Mouse (Mus musculus): ENCODE measurements at regions not wholly inside any gene's neighbourhood (a gene's known extent, or its start where the extent isn't known, plus 50 kb on each side); places are given as distances from the start of the nearest gene placed in this dataset.
A peak's percentile ranks its signal among the peaks of the same experiment; 100 is the strongest.

DNA sequence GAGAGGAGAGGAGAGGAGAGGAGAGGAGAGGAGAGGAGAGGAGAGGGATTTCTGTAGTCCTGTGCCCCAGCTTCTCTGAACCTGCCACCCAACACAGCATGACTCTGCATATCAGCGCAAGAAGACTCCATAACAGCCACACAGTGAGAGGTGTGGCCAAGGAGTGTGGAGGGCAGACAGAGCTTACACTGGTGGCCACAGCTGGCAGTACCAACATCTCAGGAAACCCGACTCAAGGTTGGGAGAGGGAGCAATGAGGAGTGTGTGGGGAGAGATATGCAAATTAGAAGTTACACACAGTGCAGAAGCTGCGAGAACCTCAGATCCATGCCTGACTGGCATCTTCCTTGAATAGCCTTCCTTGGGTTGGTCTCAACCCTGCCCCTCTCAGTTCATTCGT, 63.5 kb upstream of the Vps8 start:
- no peaks in the 10 kb centered on the region for H3K79me3 ChIP-seq (ENCODE audit: low read depth)
- H3K36me3 ChIP-seq (ENCODE audit: control insufficient read depth, insufficient read depth): no peaks in the 10 kb centered on the region
- no peaks in the 10 kb centered on the region for H3K27me3 ChIP-seq (ENCODE audit: control insufficient read depth, insufficient read depth, insufficient read length)
- no peaks in the 10 kb centered on the region for H3K79me2 ChIP-seq (ENCODE audit: control insufficient read depth, insufficient read depth)
- H3K4me3 ChIP-seq (ENCODE audit: insufficient read depth, poor library complexity, severe bottlenecking): no peak overlapping the region
- no peak for TF ChIP-seq CEBPB (IDR thresholded peaks at IDR 0.05; ENCODE audit: low read depth)
- TF ChIP-seq USF1 (IDR thresholded peaks at IDR 0.05; ENCODE audit: low read depth): no peak
- no peak for TF ChIP-seq FOSL1 (IDR thresholded peaks at IDR 0.05; ENCODE audit: insufficient read depth, low read length, poor library complexity, severe bottlenecking)
- no peak for TF ChIP-seq CTCF (IDR thresholded peaks at IDR 0.05; ENCODE audit: control insufficient read depth, insufficient read depth, insufficient read length)
- no peak for TF ChIP-seq MAX (IDR thresholded peaks at IDR 0.05)
- TF ChIP-seq MYOG (IDR thresholded peaks at IDR 0.05; ENCODE audit: control insufficient read depth, extremely low read depth, insufficient read length): no peak
- TF ChIP-seq MYOD1 (IDR thresholded peaks at IDR 0.05; ENCODE audit: control insufficient read depth, insufficient read length, low read depth): no peak
- no peak overlapping the region for H3ac ChIP-seq (ENCODE audit: control insufficient read depth, insufficient read length, low read depth)

DNA sequence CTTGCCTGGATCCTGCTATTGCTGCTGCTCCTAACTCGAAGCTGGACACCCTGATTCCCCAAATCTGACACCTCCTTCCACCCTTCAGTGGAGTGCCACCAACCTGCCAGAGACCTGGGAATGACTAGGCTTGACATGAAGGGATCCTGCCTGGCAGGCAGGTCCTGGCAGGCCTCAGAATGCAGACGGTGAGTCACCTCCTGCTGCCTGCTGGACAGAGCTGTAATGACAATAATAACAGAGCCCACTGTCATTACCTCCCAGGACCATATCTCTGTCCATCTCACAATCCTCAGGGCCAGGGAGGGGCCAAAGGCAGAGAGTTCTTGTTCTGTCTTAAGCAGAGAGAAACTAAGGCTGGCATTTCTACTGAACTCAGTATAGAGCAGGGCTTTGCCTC, 61.5 kb upstream of the Vps8 start:
- no peak for TF ChIP-seq MYOG (IDR thresholded peaks at IDR 0.05; ENCODE audit: control insufficient read depth, extremely low read depth, insufficient read length)
- TF ChIP-seq USF1 (IDR thresholded peaks at IDR 0.05; ENCODE audit: low read depth): no peak
- TF ChIP-seq FOSL1 (IDR thresholded peaks at IDR 0.05; ENCODE audit: insufficient read depth, low read length, poor library complexity, severe bottlenecking): no peak
- TF ChIP-seq CTCF (IDR thresholded peaks at IDR 0.05; ENCODE audit: control insufficient read depth, insufficient read depth, insufficient read length): no peak
- TF ChIP-seq MAX (IDR thresholded peaks at IDR 0.05): no peak
- TF ChIP-seq MYOD1 (IDR thresholded peaks at IDR 0.05; ENCODE audit: control insufficient read depth, insufficient read length, low read depth): no peak
- TF ChIP-seq CEBPB (IDR thresholded peaks at IDR 0.05; ENCODE audit: low read depth): no peak
- H3K36me3 ChIP-seq (ENCODE audit: control insufficient read depth, insufficient read depth): no peaks in the 10 kb centered on the region

DNA sequence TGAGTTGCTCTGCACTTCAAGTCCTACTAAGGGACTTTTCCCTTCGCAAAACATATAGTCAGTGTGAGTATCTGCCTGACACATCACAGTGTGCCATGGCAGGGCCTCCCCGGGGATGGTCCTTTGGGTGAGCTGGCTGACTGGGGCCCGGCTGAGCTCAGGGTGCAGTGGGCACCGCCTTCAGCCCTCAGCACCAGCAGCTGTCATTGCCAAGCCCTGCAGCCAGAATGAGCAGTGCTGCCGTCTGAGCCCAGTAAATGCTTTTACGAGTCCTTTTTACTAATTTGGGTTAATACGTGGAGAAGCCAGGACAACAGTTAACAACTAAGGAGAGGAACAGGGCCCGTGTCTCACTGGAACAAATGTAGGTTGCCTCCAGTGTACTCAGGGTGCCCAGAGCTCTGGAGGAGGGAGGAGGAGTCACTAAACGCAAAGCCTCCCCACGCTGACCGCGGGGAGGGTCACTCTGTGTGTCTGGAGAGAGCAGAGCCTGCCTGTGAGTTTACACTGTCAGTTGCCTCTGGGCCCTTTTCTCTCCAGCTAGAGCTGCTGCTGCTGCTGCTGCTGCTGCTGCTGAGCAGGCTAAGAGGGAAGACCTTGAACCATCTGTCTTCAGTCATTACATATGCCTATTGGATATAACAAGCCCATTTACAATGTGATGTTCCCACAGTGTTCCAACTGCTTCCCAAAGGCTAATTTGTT, 60.1 kb upstream of the Vps8 start:
- no peaks in the 10 kb centered on the region for H3K36me3 ChIP-seq (ENCODE audit: control insufficient read depth, insufficient read depth)
- no peaks in the 10 kb centered on the region for H3K79me2 ChIP-seq (ENCODE audit: control insufficient read depth, insufficient read depth)
- no peaks in the 10 kb centered on the region for H3K79me3 ChIP-seq (ENCODE audit: low read depth)
- no peaks in the 10 kb centered on the region for H3K27me3 ChIP-seq (ENCODE audit: control insufficient read depth, insufficient read depth, insufficient read length)
- H3K4me3 ChIP-seq (ENCODE audit: insufficient read depth, poor library complexity, severe bottlenecking): no peak overlapping the region
- TF ChIP-seq USF1 (IDR thresholded peaks at IDR 0.05; ENCODE audit: low read depth) (no peak), FOSL1 (IDR thresholded peaks at IDR 0.05; ENCODE audit: insufficient read depth, low read length, poor library complexity, severe bottlenecking) (no peak), MAX (IDR thresholded peaks at IDR 0.05) (no peak), CEBPB (IDR thresholded peaks at IDR 0.05; ENCODE audit: low read depth) (no peak), CTCF (IDR thresholded peaks at IDR 0.05; ENCODE audit: control insufficient read depth, insufficient read depth, insufficient read length) (no peak), MYOD1 (IDR thresholded peaks at IDR 0.05; ENCODE audit: control insufficient read depth, insufficient read length, low read depth) (no peak), MYOG (IDR thresholded peaks at IDR 0.05; ENCODE audit: control insufficient read depth, extremely low read depth, insufficient read length) (no peak)
- no peak overlapping the region for H3ac ChIP-seq (ENCODE audit: control insufficient read depth, insufficient read length, low read depth)

More for the DNA sequence above, 61.5 kb upstream of the Vps8 start:
- no peak overlapping the region for H3K4me3 ChIP-seq (ENCODE audit: insufficient read depth, poor library complexity, severe bottlenecking)
- H3K79me2 ChIP-seq (ENCODE audit: control insufficient read depth, insufficient read depth): no peaks in the 10 kb centered on the region
- no peaks in the 10 kb centered on the region for H3K79me3 ChIP-seq (ENCODE audit: low read depth)
- no peaks in the 10 kb centered on the region for H3K27me3 ChIP-seq (ENCODE audit: control insufficient read depth, insufficient read depth, insufficient read length)
- H3ac ChIP-seq (ENCODE audit: control insufficient read depth, insufficient read length, low read depth): no peak overlapping the region

DNA sequence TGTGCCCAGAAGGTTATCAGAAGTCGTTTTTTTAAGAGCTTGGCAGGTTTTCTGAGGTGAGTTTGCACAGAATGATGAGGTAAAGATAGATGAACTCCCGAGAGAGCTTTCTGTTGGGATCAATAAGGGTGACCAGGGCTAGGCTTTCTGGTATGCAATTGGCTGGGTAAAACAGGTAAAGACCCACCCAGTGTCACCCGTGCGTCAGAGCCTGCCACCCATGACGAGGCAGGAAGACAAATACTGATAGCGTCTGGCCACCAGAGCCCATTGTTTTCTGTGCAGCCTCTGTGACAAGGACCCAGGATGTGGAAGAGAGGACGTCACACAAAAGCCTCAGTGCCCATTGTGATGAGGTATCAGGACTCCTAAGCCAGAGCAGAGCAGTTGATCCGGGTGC, 58.0 kb upstream of the Vps8 start:
- TF ChIP-seq MAX (IDR thresholded peaks at IDR 0.05) (no peak), CEBPB (IDR thresholded peaks at IDR 0.05; ENCODE audit: low read depth) (no peak)
- H3K79me2 ChIP-seq (ENCODE audit: control insufficient read depth, insufficient read depth): no peaks in the 10 kb centered on the region
- no peak overlapping the region for H3K4me3 ChIP-seq (ENCODE audit: insufficient read depth, poor library complexity, severe bottlenecking)
- H3ac ChIP-seq (ENCODE audit: control insufficient read depth, insufficient read length, low read depth): no peak overlapping the region
- no peaks in the 10 kb centered on the region for H3K36me3 ChIP-seq (ENCODE audit: control insufficient read depth, insufficient read depth)
- H3K79me3 ChIP-seq (ENCODE audit: low read depth): no peaks in the 10 kb centered on the region
- H3K27me3 ChIP-seq (ENCODE audit: control insufficient read depth, insufficient read depth, insufficient read length): no peaks in the 10 kb centered on the region

DNA sequence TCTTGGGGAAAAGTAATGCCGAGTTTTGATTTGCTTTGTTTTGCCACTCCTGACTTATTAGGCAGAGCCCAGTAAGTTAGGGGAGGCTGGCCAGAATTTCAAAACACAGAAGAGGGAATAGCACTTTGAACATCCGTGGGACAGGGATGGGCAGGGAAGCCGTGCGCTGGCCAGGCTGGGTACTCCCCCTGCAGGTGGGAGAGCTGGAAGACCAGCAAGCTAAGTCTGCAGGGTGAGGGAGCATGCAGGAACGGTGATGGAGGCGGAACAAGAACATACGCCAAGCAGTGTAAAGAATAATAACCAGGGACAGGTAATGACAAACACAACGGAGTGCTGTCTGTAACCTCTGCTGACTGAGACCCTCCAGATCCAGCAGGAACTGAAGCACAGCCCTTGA, 55.5 kb upstream of the Vps8 start:
- no peaks in the 10 kb centered on the region for H3K27me3 ChIP-seq (ENCODE audit: control insufficient read depth, insufficient read depth, insufficient read length)
- no peaks in the 10 kb centered on the region for H3K36me3 ChIP-seq (ENCODE audit: control insufficient read depth, insufficient read depth)
- no peaks in the 10 kb centered on the region for H3K79me3 ChIP-seq (ENCODE audit: low read depth)
- TF ChIP-seq MYOG (IDR thresholded peaks at IDR 0.05; ENCODE audit: control insufficient read depth, extremely low read depth, insufficient read length) (no peak), CTCF (IDR thresholded peaks at IDR 0.05; ENCODE audit: control insufficient read depth, insufficient read depth, insufficient read length) (peak; percentile 76)
- no peaks in the 10 kb centered on the region for H3K79me2 ChIP-seq (ENCODE audit: control insufficient read depth, insufficient read depth)
- no peak overlapping the region for H3ac ChIP-seq (ENCODE audit: control insufficient read depth, insufficient read length, low read depth)
- H3K4me3 ChIP-seq (ENCODE audit: insufficient read depth, poor library complexity, severe bottlenecking): no peak overlapping the region

DNA sequence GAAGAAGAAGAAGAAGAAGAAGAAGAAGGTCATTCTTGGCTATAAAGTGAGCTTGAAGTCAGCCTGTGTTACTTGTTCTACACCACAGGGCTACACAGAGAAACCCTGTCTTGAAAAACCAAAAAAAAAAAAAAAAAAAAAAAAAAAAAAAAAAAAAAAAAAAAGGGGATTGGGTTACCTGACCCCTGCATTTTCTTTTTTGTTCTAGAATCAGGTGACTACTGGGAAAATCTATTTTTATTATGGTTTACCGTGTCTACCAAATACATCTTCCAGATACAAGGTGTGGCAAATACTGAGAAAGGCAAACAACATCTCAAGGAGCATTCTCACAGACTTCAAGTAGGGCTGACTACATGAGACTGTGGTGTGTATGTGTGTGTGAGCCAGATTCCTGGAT, 54.1 kb upstream of the Vps8 start:
- no peaks in the 10 kb centered on the region for H3K27me3 ChIP-seq (ENCODE audit: control insufficient read depth, insufficient read depth, insufficient read length)
- H3K79me2 ChIP-seq (ENCODE audit: control insufficient read depth, insufficient read depth): no peaks in the 10 kb centered on the region
- no peaks in the 10 kb centered on the region for H3K79me3 ChIP-seq (ENCODE audit: low read depth)
- no peak overlapping the region for H3ac ChIP-seq (ENCODE audit: control insufficient read depth, insufficient read length, low read depth)
- TF ChIP-seq MYOD1 (IDR thresholded peaks at IDR 0.05; ENCODE audit: control insufficient read depth, insufficient read length, low read depth): no peak
- TF ChIP-seq FOSL1 (IDR thresholded peaks at IDR 0.05; ENCODE audit: insufficient read depth, low read length, poor library complexity, severe bottlenecking): no peak
- no peak for TF ChIP-seq MYOG (IDR thresholded peaks at IDR 0.05; ENCODE audit: control insufficient read depth, extremely low read depth, insufficient read length)
- TF ChIP-seq CEBPB (IDR thresholded peaks at IDR 0.05; ENCODE audit: low read depth): no peak
- TF ChIP-seq CTCF (IDR thresholded peaks at IDR 0.05; ENCODE audit: control insufficient read depth, insufficient read depth, insufficient read length): no peak
- no peak for TF ChIP-seq USF1 (IDR thresholded peaks at IDR 0.05; ENCODE audit: low read depth)
- no peak for TF ChIP-seq MAX (IDR thresholded peaks at IDR 0.05)
- no peaks in the 10 kb centered on the region for H3K36me3 ChIP-seq (ENCODE audit: control insufficient read depth, insufficient read depth)
- no peak overlapping the region for H3K4me3 ChIP-seq (ENCODE audit: insufficient read depth, poor library complexity, severe bottlenecking)

Data from C2C12 (cell line).